Mouse (Mus musculus) stomach, embryonic 14.5 days (tissue): ENCODE data around the gene Fbxw8. TPM values are rescaled to one million over a fixed set of nuclear protein-coding genes. Genes with fewer than 3 reads are reported as not detected.

Experiments used
- ATAC-seq: fragments of 200-750 bp; cut with Nextera tagmentation; 2 replicates; pipeline ENCODE4 v1.8.0; 2017; ENCODE audit warnings: low read depth, moderate TSS enrichment; ENCODE audit not compliant: insufficient number of reproducible peaks, insufficient read depth, low FRiP score
- H3K27ac ChIP-seq: fragments of 300-500 bp; sonication (generic); 2 replicates; pipeline ENCODE4 v1.5.1; 2014; ENCODE audit warnings: mild to moderate bottlenecking, low read length, moderate library complexity, mixed read lengths
- H3K27me3 ChIP-seq: fragments of 300-500 bp; sonication (generic); 2 replicates; pipeline ENCODE4 v1.6.1; 2014; ENCODE audit warnings: low read length, control low read depth, mixed read lengths; ENCODE audit not compliant: control insufficient read depth, insufficient read depth
- H3K36me3 ChIP-seq: fragments of 300-500 bp; sonication (generic); 2 replicates; pipeline ENCODE4 v1.6.1; 2014; ENCODE audit warnings: mild to moderate bottlenecking, control low read depth, low read length, moderate library complexity, mixed read lengths; ENCODE audit not compliant: control insufficient read depth, insufficient read depth
- H3K4me1 ChIP-seq: fragments of 300-500 bp; sonication (generic); 2 replicates; pipeline ENCODE4 v1.6.1; 2014; ENCODE audit warnings: low read length, control low read depth, mixed read lengths; ENCODE audit not compliant: control insufficient read depth, insufficient read depth
- H3K4me2 ChIP-seq: fragments of 300-500 bp; sonication (generic); replicated peaks from 2 replicates; pipeline ENCODE4 v1.6.1; 2014; ENCODE audit warnings: low read depth, low read length, control low read depth
- H3K4me3 ChIP-seq: fragments of 300-500 bp; sonication (generic); 2 replicates; pipeline ENCODE4 v1.5.1; 2014; ENCODE audit warnings: low read depth, low read length, control low read depth
- H3K9ac ChIP-seq: fragments of 300-500 bp; sonication (generic); replicated peaks from 2 replicates; pipeline ENCODE4 v1.6.1; 2014; ENCODE audit warnings: low read depth, mild to moderate bottlenecking, control low read depth, low read length, moderate library complexity, mixed read lengths
- H3K9me3 ChIP-seq: fragments of 300-500 bp; sonication (generic); 2 replicates; pipeline ENCODE4 v1.6.1; 2016; ENCODE audit warnings: low read depth, low read length, control low read depth; ENCODE audit not compliant: control insufficient read depth
- WGBS: fragments of 180-500 bp; shearing (Covaris S2); extraction: QIAGEN DNeasy Blood & Tissue Kit; methylation state at CpG from one replicate; pipeline ENCODE4 v1.1.7; 2014; 5-methylcytosine and 5-hydroxymethylcytosine counted together
- polyA plus RNA-seq: library from polyadenylated mRNA; unstranded; fragments of >200 nt; fragmentation: Nextera tagmentation; extraction: Ambion mirVana; gene quantifications from 2 replicates; pipeline ENCODE4 v1.2.1, GENCODE M21; 2014

Fbxw8 gene
- polyA plus RNA-seq, 1 experiment from 2014 or later, result 22.5 TPM

- Histone ChIP-seq H3K9me3 (no peaks in the 10 kb centered on the region), H3K4me1 (peaks cover 10% of the 10 kb centered on the region), H3K27me3 (no peaks in the 10 kb centered on the region), H3K36me3 (no peaks in the 10 kb centered on the region), H3K4me3 (no peak overlapping the region), H3K27ac (no peak overlapping the region), H3K4me2 (no peak overlapping the region), H3K9ac (no peak overlapping the region)
- WGBS, result 64% methylated on average over 10 of the region's 10 CpGs
- no peak for ATAC-seq
Observed at GRCm38 (mm10) chr5:118084171-118084727, 71.0 kb downstream of the Fbxw8 start.

GRCm38 (mm10) chr5:118083060-118083638 is 72.1 kb downstream of the Fbxw8 start:
- H3K4me2 ChIP-seq, result no peak overlapping the region
- peaks cover 10% of the 10 kb centered on the region for H3K4me1 ChIP-seq
- no peaks in the 10 kb centered on the region for H3K27me3 ChIP-seq
- H3K36me3 ChIP-seq, result no peaks in the 10 kb centered on the region
- no peak overlapping the region; the same call in 1 of the 2 replicates for H3K27ac ChIP-seq
- H3K4me3 ChIP-seq, result no peak overlapping the region
- no peak overlapping the region for H3K9ac ChIP-seq
- WGBS, result 55% methylated on average over 12 of the region's 12 CpGs
- no peaks in the 10 kb centered on the region for H3K9me3 ChIP-seq
- ATAC-seq, result no peak

- Histone ChIP-seq H3K9me3 (no peaks in the 10 kb centered on the region), H3K4me1 (peaks cover 9% of the 10 kb centered on the region), H3K9ac (no peak overlapping the region), H3K36me3 (peaks cover 8% of the 10 kb centered on the region), H3K4me3 (no peak overlapping the region), H3K4me2 (no peak overlapping the region), H3K27ac (no peak overlapping the region), H3K27me3 (no peaks in the 10 kb centered on the region)
- WGBS, result 70% methylated on average over 6 of the region's 6 CpGs
- no peak for ATAC-seq
Observed at GRCm38 (mm10) chr5:118081996-118082395, 73.3 kb downstream of the Fbxw8 start.

GRCm38 (mm10) chr5:118081374-118081949 is 73.8 kb downstream of the Fbxw8 start:
- no peak overlapping the region for H3K9ac ChIP-seq
- no peaks in the 10 kb centered on the region for H3K27me3 ChIP-seq
- H3K4me2 ChIP-seq, result no peak overlapping the region
- 79% methylated on average over 9 of the region's 9 CpGs for WGBS
- ATAC-seq, result no peak
- H3K9me3 ChIP-seq, result no peaks in the 10 kb centered on the region
- H3K4me1 ChIP-seq, result peaks cover 5% of the 10 kb centered on the region; the same call in 1 of the 2 replicates
- H3K36me3 ChIP-seq, result peaks cover 12% of the 10 kb centered on the region
- no peak overlapping the region for H3K4me3 ChIP-seq
- no peak overlapping the region for H3K27ac ChIP-seq

GRCm38 (mm10) chr5:118079839-118080250 is 75.4 kb downstream of the Fbxw8 start:
- H3K4me1 ChIP-seq, result peaks cover 5% of the 10 kb centered on the region; the same call in 1 of the 2 replicates
- H3K4me2 ChIP-seq, result no peak overlapping the region
- H3K9ac ChIP-seq, result no peak overlapping the region
- ATAC-seq, result no peak
- WGBS, result 66% methylated on average over 11 of the region's 11 CpGs
- peaks cover 22% of the 10 kb centered on the region for H3K36me3 ChIP-seq
- H3K27me3 ChIP-seq, result no peaks in the 10 kb centered on the region
- no peaks in the 10 kb centered on the region for H3K9me3 ChIP-seq
- no peak overlapping the region for H3K27ac ChIP-seq
- H3K4me3 ChIP-seq, result no peak overlapping the region

GRCm38 (mm10) chr5:118079354-118079753 is 75.9 kb downstream of the Fbxw8 start:
- Histone ChIP-seq H3K36me3 (peaks cover 24% of the 10 kb centered on the region), H3K9me3 (no peaks in the 10 kb centered on the region), H3K4me3 (no peak overlapping the region), H3K27ac (no peak overlapping the region), H3K27me3 (no peaks in the 10 kb centered on the region), H3K4me2 (no peak overlapping the region), H3K4me1 (peaks cover 4% of the 10 kb centered on the region; the same call in 1 of the 2 replicates), H3K9ac (no peak overlapping the region)
- WGBS, result 74% methylated on average over 6 of the region's 6 CpGs
- no peak for ATAC-seq

- no peaks in the 10 kb centered on the region for H3K27me3 ChIP-seq
- no peaks in the 10 kb centered on the region for H3K9me3 ChIP-seq
- H3K36me3 ChIP-seq, result peaks cover 29% of the 10 kb centered on the region
- no peak overlapping the region for H3K4me3 ChIP-seq
- no peak for ATAC-seq
- no peak overlapping the region for H3K27ac ChIP-seq
- no peak overlapping the region for H3K9ac ChIP-seq
- H3K4me2 ChIP-seq, result no peak overlapping the region
- H3K4me1 ChIP-seq, result no peaks in the 10 kb centered on the region
- 78% methylated on average over 6 of the region's 6 CpGs for WGBS
Observed at GRCm38 (mm10) chr5:118078550-118078949, 76.7 kb downstream of the Fbxw8 start.

- no peak overlapping the region for H3K4me3 ChIP-seq
- H3K27ac ChIP-seq, result no peak overlapping the region
- peaks cover 29% of the 10 kb centered on the region for H3K36me3 ChIP-seq
- 92% methylated on average over 15 of the region's 15 CpGs for WGBS
- no peaks in the 10 kb centered on the region for H3K4me1 ChIP-seq
- no peak for ATAC-seq
- no peaks in the 10 kb centered on the region for H3K9me3 ChIP-seq
- H3K4me2 ChIP-seq, result no peak overlapping the region
- H3K27me3 ChIP-seq, result no peaks in the 10 kb centered on the region
- H3K9ac ChIP-seq, result no peak overlapping the region
Observed at GRCm38 (mm10) chr5:118076721-118077592, 78.3 kb downstream of the Fbxw8 start.
